Mouse (Mus musculus) intestine, postnatal 0 days (tissue): ENCODE measurements around the gene Pla2g5. TPM values are rescaled to one million over a fixed set of nuclear protein-coding genes. Genes with fewer than 3 reads are reported as not detected.
A peak's percentile ranks its signal among the peaks of the same experiment; 100 is the strongest.
"Not testable (repeated sequence)": the region's sequence is repeated elsewhere in the genome, so short reads cannot be mapped to it uniquely, and the experiment has no call there.

ENCODE experiments used
- ATAC-seq: fragments of 200-750 bp; cut with Nextera tagmentation; 2 replicates; pipeline ENCODE4 v1.8.0; 2017; ENCODE audit warnings: mild to moderate bottlenecking, moderate TSS enrichment, moderate library complexity
- H3K27ac ChIP-seq: fragments of 300-500 bp; sonication (generic); 2 replicates; pipeline ENCODE4 v1.5.1; 2014; ENCODE audit warnings: mild to moderate bottlenecking, low read depth, low read length, moderate library complexity
- H3K27me3 ChIP-seq: fragments of 300-500 bp; sonication (generic); replicated peaks from 2 replicates; pipeline ENCODE4 v1.6.1; 2014; ENCODE audit warnings: low read length, mixed read lengths; ENCODE audit not compliant: control insufficient read depth, insufficient read depth
- H3K36me3 ChIP-seq: fragments of 300-500 bp; sonication (generic); 2 replicates; pipeline ENCODE4 v1.6.1; 2014; ENCODE audit warnings: mild to moderate bottlenecking, moderate library complexity; ENCODE audit not compliant: control insufficient read depth, insufficient read depth
- H3K4me1 ChIP-seq: fragments of 300-500 bp; sonication (generic); replicated peaks from 2 replicates; pipeline ENCODE4 v1.6.1; 2014; ENCODE audit warnings: antibody characterized with exemption, low read length, mixed read lengths; ENCODE audit not compliant: control insufficient read depth, insufficient read depth
- H3K4me2 ChIP-seq: fragments of 300-500 bp; sonication (generic); replicated peaks from 2 replicates; pipeline ENCODE4 v1.6.1; 2014; ENCODE audit warnings: low read depth, mild to moderate bottlenecking, moderate library complexity
- H3K4me3 ChIP-seq: fragments of 300-500 bp; sonication (generic); 2 replicates; pipeline ENCODE4 v1.5.1; 2014; ENCODE audit warnings: low read depth, low read length
- H3K9ac ChIP-seq: fragments of 300-500 bp; sonication (generic); 2 replicates; pipeline ENCODE4 v1.6.1; 2014; ENCODE audit warnings: mild to moderate bottlenecking, low read depth, low read length
- H3K9me3 ChIP-seq: fragments of 300-500 bp; sonication (generic); 2 replicates; pipeline ENCODE4 v1.6.1; 2016; ENCODE audit warnings: mixed run types; ENCODE audit not compliant: control insufficient read depth
- CTCF ChIP-seq: sonication (generic); IDR thresholded peaks from 2 replicates; pipeline ENCODE4 v1.5.1; 2016; ENCODE audit warnings: low read depth, mild to moderate bottlenecking, control low read depth, antibody characterized with exemption, moderate library complexity
- whole genome bisulfite sequencing: fragments of 180-500 bp; shearing (Covaris S2); extraction: QIAGEN DNeasy Blood & Tissue Kit; methylation state at CpG from one replicate; pipeline ENCODE4 v1.1.7; 2014; 5-methylcytosine and 5-hydroxymethylcytosine counted together
- polyA plus RNA-seq: library from polyadenylated mRNA; unstranded; fragments of >200 nt; fragmentation: Nextera tagmentation; extraction: Ambion mirVana; gene quantifications from 2 replicates; pipeline ENCODE4 v1.2.1, GENCODE M21; 2015

The Pla2g5 gene
- polyA plus RNA-seq, 1 experiment from 2014 or later: 0.22 TPM

DNA sequence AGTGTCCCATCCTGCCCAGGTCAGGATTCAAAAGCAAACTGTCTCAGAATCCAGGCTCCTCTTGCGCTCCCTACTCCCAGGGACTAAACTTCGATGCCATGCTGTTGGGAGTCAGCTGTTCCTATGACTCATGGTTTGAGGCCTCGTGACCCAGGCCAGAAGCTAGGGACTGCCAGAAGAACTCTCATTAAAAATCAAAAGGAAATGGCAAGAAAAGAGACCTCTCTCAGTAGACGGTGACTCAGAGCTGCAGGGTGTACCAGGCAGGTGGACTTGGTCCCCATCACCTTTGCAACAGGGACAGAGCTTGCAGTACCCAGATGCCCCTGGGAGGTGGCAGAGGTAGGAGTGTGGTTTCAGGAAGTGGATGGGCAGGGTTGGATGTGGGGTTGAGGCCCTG is 14.4 kb upstream of the Pla2g5 start, which contains the start of gene Pla2g2e:
TSS of gene Pla2g2e (plus strand) at position 212 of the 400 bp plus-strand sequence.
- Histone ChIP-seq H3K9ac (no peak within 1 kb of the TSS), H3K4me3 (no peak within 1 kb of the TSS), H3K27ac (no peak within 1 kb of the TSS), H3K9me3 (no peaks in the 10 kb centered on the region), H3K27me3 (no peaks in the 10 kb centered on the region), H3K36me3 (no peaks in the 10 kb centered on the region), H3K4me1 (no peaks in the 10 kb centered on the region), H3K4me2 (no peak within 1 kb of the TSS)
- WGBS: 39% methylated on average over 4 of the region's 4 CpGs
- TF ChIP-seq CTCF: no peak
- peak; percentile 91 for ATAC-seq

- H3K27me3 ChIP-seq: no peaks in the 10 kb centered on the region
- WGBS: 99% methylated on average over 2 of the region's 2 CpGs
- no peak overlapping the region for H3K4me2 ChIP-seq
- no peak overlapping the region for H3K4me3 ChIP-seq
- H3K9me3 ChIP-seq: no peaks in the 10 kb centered on the region
- H3K36me3 ChIP-seq: no peaks in the 10 kb centered on the region
- no peaks in the 10 kb centered on the region for H3K4me1 ChIP-seq
- TF ChIP-seq CTCF: no peak
- H3K27ac ChIP-seq: no peak overlapping the region
- H3K9ac ChIP-seq: no peak overlapping the region
- ATAC-seq: no peak
Measured at GRCm38 (mm10) chr4:138875986-138876385, 12.7 kb upstream of the Pla2g5 start.

DNA sequence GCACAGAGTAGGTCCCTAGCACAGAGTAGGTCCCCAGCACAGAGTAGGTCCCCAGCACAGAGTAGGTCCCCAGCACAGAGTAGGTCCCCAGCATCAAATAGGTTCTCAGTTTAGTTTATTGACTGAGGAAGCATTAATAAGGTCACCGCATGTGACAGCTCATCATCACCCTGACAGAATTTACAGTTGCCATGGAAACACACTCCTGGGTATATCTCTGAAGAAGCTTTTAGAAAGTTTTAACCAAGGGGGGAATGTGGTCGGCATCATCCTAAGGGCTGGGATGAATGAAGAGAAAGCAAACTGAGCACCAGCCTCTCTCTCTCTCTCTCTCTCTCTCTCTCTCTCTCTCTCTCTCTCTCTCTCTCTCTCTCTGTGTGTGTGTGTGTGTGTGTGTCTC is 12.0 kb upstream of the Pla2g5 start:
- ATAC-seq: not testable (repeated sequence)

DNA sequence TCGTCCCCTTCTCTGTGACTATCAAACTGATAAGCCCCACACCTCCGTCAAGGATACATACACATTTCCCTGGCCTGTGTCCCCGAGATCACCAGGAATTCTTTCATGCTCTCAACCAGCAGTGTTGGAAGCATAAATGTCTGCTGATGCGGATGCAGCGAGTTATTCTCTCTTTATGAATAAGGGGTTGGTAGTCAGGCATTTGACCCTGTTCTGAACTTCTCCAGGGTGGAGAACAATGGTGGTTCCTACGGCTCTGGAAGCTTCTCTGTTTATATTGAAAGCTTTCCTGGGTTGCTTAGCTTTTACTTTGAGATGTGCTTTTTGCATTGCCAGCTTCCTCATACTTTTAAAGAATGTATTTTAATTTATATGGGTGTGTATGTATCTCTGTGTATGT is 10.6 kb upstream of the Pla2g5 start, which contains the start of gene Gm13030:
TSS of gene Gm13030 (minus strand) at position 101 of the 400 bp plus-strand sequence.
- Histone ChIP-seq H3K36me3 (no peaks in the 10 kb centered on the region), H3K4me1 (no peaks in the 10 kb centered on the region), H3K27ac (no peak within 1 kb of the TSS), H3K4me3 (no peak within 1 kb of the TSS), H3K4me2 (no peak within 1 kb of the TSS), H3K9ac (no peak within 1 kb of the TSS), H3K27me3 (no peaks in the 10 kb centered on the region), H3K9me3 (no peaks in the 10 kb centered on the region)
- 75% methylated on average over 6 of the region's 6 CpGs for WGBS
- no peak for TF ChIP-seq CTCF
- no peak for ATAC-seq

More for the DNA sequence above, 12.0 kb upstream of the Pla2g5 start:
- H3K9ac ChIP-seq, H3K27ac ChIP-seq, H3K4me1 ChIP-seq, H3K9me3 ChIP-seq, H3K27me3 ChIP-seq, H3K4me3 ChIP-seq, H3K4me2 ChIP-seq, H3K36me3 ChIP-seq: not testable (repeated sequence)
- WGBS: 84% methylated on average over 2 of the region's 2 CpGs

DNA sequence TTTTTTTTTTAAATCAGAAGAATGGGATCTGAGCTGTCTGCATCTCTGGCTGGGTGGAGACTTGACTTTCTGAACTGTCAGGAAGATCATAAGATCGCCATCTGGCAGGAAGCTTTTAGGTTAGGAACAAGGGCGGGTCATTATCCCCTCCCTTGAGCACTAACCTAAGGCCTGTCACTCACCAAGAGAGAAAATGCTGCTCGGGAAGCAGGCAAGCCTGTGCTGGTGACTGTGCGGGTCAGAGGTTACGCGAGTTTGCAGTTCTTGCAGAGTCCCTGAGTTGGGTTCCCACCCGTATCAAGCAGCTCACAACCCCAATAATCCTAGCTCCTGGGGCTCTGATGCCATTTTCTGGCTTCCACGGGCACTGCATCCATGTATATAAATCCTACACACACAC is 5.4 kb upstream of the Pla2g5 start:
- H3K9me3 ChIP-seq: no peaks in the 10 kb centered on the region
- no peak for ATAC-seq

GRCm38 (mm10) chr4:138866413-138866812 is 3.1 kb upstream of the Pla2g5 start:
- no peaks in the 10 kb centered on the region for H3K9me3 ChIP-seq
- TF ChIP-seq CTCF: peak; percentile 93
- no peak overlapping the region for H3K4me2 ChIP-seq
- no peaks in the 10 kb centered on the region for H3K4me1 ChIP-seq
- 14% methylated on average over 7 of the region's 7 CpGs for WGBS
- no peaks in the 10 kb centered on the region for H3K27me3 ChIP-seq
- 0 out of 2 replicates have a peak, but pooled peaks have one; percentile 16 for ATAC-seq
- no peak overlapping the region for H3K4me3 ChIP-seq
- H3K9ac ChIP-seq: no peak overlapping the region
- no peak overlapping the region for H3K27ac ChIP-seq
- no peaks in the 10 kb centered on the region for H3K36me3 ChIP-seq

More for the DNA sequence above, 5.4 kb upstream of the Pla2g5 start:
- Histone ChIP-seq H3K27ac (no peak overlapping the region), H3K27me3 (no peaks in the 10 kb centered on the region), H3K4me3 (no peak overlapping the region), H3K36me3 (no peaks in the 10 kb centered on the region), H3K9ac (no peak overlapping the region), H3K4me2 (no peak overlapping the region), H3K4me1 (no peaks in the 10 kb centered on the region)
- TF ChIP-seq CTCF: no peak
- 54% methylated on average over 8 of the region's 8 CpGs for WGBS

- no peak for TF ChIP-seq CTCF
- Histone ChIP-seq H3K36me3 (no peaks in the 10 kb centered on the region), H3K9ac (no peak overlapping the region), H3K27me3 (no peaks in the 10 kb centered on the region), H3K4me3 (no peak overlapping the region), H3K4me1 (no peaks in the 10 kb centered on the region), H3K4me2 (no peak overlapping the region), H3K9me3 (no peaks in the 10 kb centered on the region), H3K27ac (no peak overlapping the region)
- ATAC-seq: no peak
- 69% methylated on average over 6 of the region's 6 CpGs for WGBS
Measured at GRCm38 (mm10) chr4:138865991-138866390, 2.7 kb upstream of the Pla2g5 start.
